Comparison of ENCODE assay signal across 8 mouse cellular contexts in the genomic region with DNA sequence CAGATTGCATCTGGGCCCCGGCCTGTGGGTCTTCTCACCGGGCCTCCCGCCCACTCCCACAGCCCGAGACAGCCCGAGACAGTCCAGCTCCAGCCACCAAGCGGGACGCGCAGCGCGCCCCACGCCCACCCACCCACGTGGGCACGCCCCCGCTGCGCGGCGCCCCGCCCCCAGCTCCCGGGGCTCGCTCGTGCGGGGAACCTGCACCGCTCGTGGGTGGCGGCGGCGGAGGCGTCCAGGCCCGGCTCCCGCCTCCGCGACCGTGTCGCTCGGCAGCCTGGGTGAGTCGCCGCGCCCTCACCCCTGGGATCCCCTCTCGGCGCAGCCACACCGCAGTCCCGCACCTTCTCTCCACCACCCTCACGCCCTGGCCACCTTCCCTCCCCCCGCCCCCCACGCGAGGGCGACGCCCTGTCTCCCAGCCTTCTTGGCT. TPM values are rescaled to one million over a fixed set of nuclear protein-coding genes. Genes with fewer than 3 reads are reported as not detected.
DNase-seq lines count a peak whose midpoint lies in the region; ATAC-seq and TF ChIP-seq lines count a peak whose summit lies in the region.

No protein-coding gene starts in this region.

- H3K36me3 ChIP-seq in heart, embryonic 11.5 days (ENCODE audit: control insufficient read depth, insufficient read depth, low read length), result no peaks in the 10 kb centered on the region
- no peaks in the 10 kb centered on the region for H3K36me3 ChIP-seq in intestine, embryonic 16.5 days (ENCODE audit: control insufficient read depth, insufficient read depth, low read length)
- H3K36me3 ChIP-seq in neural tube, embryonic 11.5 days (ENCODE audit: control insufficient read depth, insufficient read depth, low read length), result no peaks in the 10 kb centered on the region

- ATAC-seq in heart, embryonic 11.5 days (replicated peaks; ENCODE audit: insufficient number of reproducible peaks, low FRiP score, low TSS enrichment), result peak; percentile 40
- ATAC-seq in intestine, embryonic 16.5 days, result peak; percentile 64
- ATAC-seq in neural tube, embryonic 11.5 days (ENCODE audit: insufficient read depth, low FRiP score, low TSS enrichment), result peak; percentile 36; the same call in 1 of the 2 replicates

- H3K9ac ChIP-seq in heart, embryonic 11.5 days (ENCODE audit: low read depth, low read length), result peak overlapping the region; percentile 66
- peak overlapping the region; percentile 60 for H3K9ac ChIP-seq in intestine, embryonic 16.5 days (ENCODE audit: low read depth, low read length)
- peak overlapping the region; percentile 57 for H3K9ac ChIP-seq in neural tube, embryonic 11.5 days (ENCODE audit: low read length)

- peak overlapping the region; percentile 77 for H3K4me2 ChIP-seq in heart, embryonic 11.5 days
- H3K4me2 ChIP-seq in intestine, embryonic 16.5 days (ENCODE audit: low read depth, low read length), result peak overlapping the region; percentile 98
- H3K4me2 ChIP-seq in neural tube, embryonic 11.5 days (ENCODE audit: low read depth), result peak overlapping the region; percentile 90

- H3K4me3 ChIP-seq in heart, embryonic 11.5 days (ENCODE audit: low read depth, low read length), result peak overlapping the region; percentile 58
- peak overlapping the region; percentile 84 for H3K4me3 ChIP-seq in cortical plate, adult 2 months (ENCODE audit: insufficient read depth, low read length)
- H3K4me3 ChIP-seq in intestine, embryonic 16.5 days (ENCODE audit: low read length), result peak overlapping the region; percentile 59
- H3K4me3 ChIP-seq in neural tube, embryonic 11.5 days (ENCODE audit: low read depth, low read length), result peak overlapping the region; percentile 57

- TF ChIP-seq CTCF in cortical plate, adult 2 months (IDR thresholded peaks at IDR 0.05; ENCODE audit: extremely low read depth, insufficient read depth, low read length), result no peak

- H3K27me3 ChIP-seq in heart, embryonic 11.5 days (ENCODE audit: control insufficient read depth, insufficient read depth, low read length), result peaks cover 62% of the 10 kb centered on the region
- H3K27me3 ChIP-seq in intestine, embryonic 16.5 days (replicated peaks; ENCODE audit: control insufficient read depth, insufficient read depth, low read length), result peaks cover 52% of the 10 kb centered on the region
- peaks cover 34% of the 10 kb centered on the region for H3K27me3 ChIP-seq in neural tube, embryonic 11.5 days (ENCODE audit: control insufficient read depth, insufficient read depth, low read length)

- TF ChIP-seq POLR2A in cortical plate, adult 2 months (IDR thresholded peaks at IDR 0.05; ENCODE audit: extremely low read depth, insufficient read depth, low read length), result no peak

- no peaks in the 10 kb centered on the region for H3K9me3 ChIP-seq in heart, embryonic 11.5 days (replicated peaks; ENCODE audit: control insufficient read depth, low read length)
- H3K9me3 ChIP-seq in intestine, embryonic 16.5 days (ENCODE audit: control insufficient read depth, low read length), result no peaks in the 10 kb centered on the region
- no peaks in the 10 kb centered on the region for H3K9me3 ChIP-seq in neural tube, embryonic 11.5 days (ENCODE audit: control insufficient read depth, low read length)

- no peak overlapping the region for H3K27ac ChIP-seq in heart, embryonic 11.5 days (ENCODE audit: low read depth, low read length)
- no peak overlapping the region for H3K27ac ChIP-seq in cortical plate, adult 2 months (ENCODE audit: insufficient read depth, low read length)
- H3K27ac ChIP-seq in intestine, embryonic 16.5 days (ENCODE audit: low read length), result no peak overlapping the region
- H3K27ac ChIP-seq in neural tube, embryonic 11.5 days (ENCODE audit: low read depth, low read length), result no peak overlapping the region

- DNase-seq in heart, adult 9 months (ENCODE audit: low spot score in 2 of 2), result no peak
- peak; percentile 18 for DNase-seq in CD4-positive helper T cell, adult 2 months (ENCODE audit: low read depth, low spot score)
- DNase-seq in neural tube, embryonic 11.5 days (ENCODE audit: low spot score), result no peak
- DNase-seq in frontal cortex, postnatal 36 days (ENCODE audit: low spot score in 2 of 2), result no peak
- no peak for DNase-seq in layer of hippocampus, adult 9-10 months (ENCODE audit: low spot score)

- H3K4me1 ChIP-seq in heart, embryonic 11.5 days (ENCODE audit: control insufficient read depth, insufficient read depth, low read length), result peaks cover 2% of the 10 kb centered on the region
- H3K4me1 ChIP-seq in cortical plate, adult 2 months (ENCODE audit: control insufficient read depth, insufficient read depth, low read length), result peaks cover 5% of the 10 kb centered on the region
- H3K4me1 ChIP-seq in intestine, embryonic 16.5 days (ENCODE audit: control insufficient read depth, insufficient read depth, low read length), result peaks cover 12% of the 10 kb centered on the region
- no peaks in the 10 kb centered on the region for H3K4me1 ChIP-seq in neural tube, embryonic 11.5 days (ENCODE audit: control insufficient read depth, insufficient read depth, low read length)

- 1% methylated on average over 30 of the region's 48 CpGs for WGBS in heart, embryonic 11.5 days (ENCODE audit: insufficient replicate concordance)
- 0% methylated on average over 29 of the region's 48 CpGs for WGBS in intestine, embryonic 16.5 days
- 0% methylated on average over 8 of the region's 48 CpGs for WGBS in neural tube, embryonic 11.5 days

RNA-seq across cellular contexts. Expression of a gene that starts 0.8 kb away (rescaled TPM):
- 225 and 286 TPM in 2 replicates for polyA plus RNA-seq in heart, embryonic 11.5 days (2014; fragmentation: Nextera tagmentation; extraction: Ambion mirVana)
- polyA plus RNA-seq in cortical plate, adult 2 months (2012; rRNA removed), result 1,920 and 1,995 TPM in 2 replicates
- 14.4 and 15.3 TPM in 2 replicates for polyA plus RNA-seq in intestine, embryonic 16.5 days (2015; fragmentation: Nextera tagmentation; extraction: Ambion mirVana)
- polyA plus RNA-seq in neural tube, embryonic 11.5 days (2014; fragmentation: Nextera tagmentation; extraction: Ambion mirVana), result 69.5 and 87.3 TPM in 2 replicates

RNA-seq across cellular contexts. Expression of a gene that starts 38.1 kb away (rescaled TPM):
- 18.6 and 20.9 TPM in 2 replicates for polyA plus RNA-seq in heart, embryonic 11.5 days (2014; fragmentation: Nextera tagmentation; extraction: Ambion mirVana)
- polyA plus RNA-seq in cortical plate, adult 2 months (2012; rRNA removed), result 22.9 and 29.1 TPM in 2 replicates
- polyA plus RNA-seq in intestine, embryonic 16.5 days (2015; fragmentation: Nextera tagmentation; extraction: Ambion mirVana), result 16.1 and 18.4 TPM in 2 replicates
- polyA plus RNA-seq in neural tube, embryonic 11.5 days (2014; fragmentation: Nextera tagmentation; extraction: Ambion mirVana), result 19.3 and 20.2 TPM in 2 replicates

RNA-seq across cellular contexts. Expression of a gene that starts 44.4 kb away (rescaled TPM):
- polyA plus RNA-seq in heart, embryonic 11.5 days (2014; fragmentation: Nextera tagmentation; extraction: Ambion mirVana), result 19.5 and 20.1 TPM in 2 replicates
- polyA plus RNA-seq in cortical plate, adult 2 months (2012; rRNA removed), result 1.6 and 1.8 TPM in 2 replicates
- polyA plus RNA-seq in intestine, embryonic 16.5 days (2015; fragmentation: Nextera tagmentation; extraction: Ambion mirVana), result 9.2 and 11.9 TPM in 2 replicates
- polyA plus RNA-seq in neural tube, embryonic 11.5 days (2014; fragmentation: Nextera tagmentation; extraction: Ambion mirVana), result 23.5 and 24.3 TPM in 2 replicates
